Comparison of ENCODE assay signal across 8 mouse cellular contexts in the genomic region with DNA sequence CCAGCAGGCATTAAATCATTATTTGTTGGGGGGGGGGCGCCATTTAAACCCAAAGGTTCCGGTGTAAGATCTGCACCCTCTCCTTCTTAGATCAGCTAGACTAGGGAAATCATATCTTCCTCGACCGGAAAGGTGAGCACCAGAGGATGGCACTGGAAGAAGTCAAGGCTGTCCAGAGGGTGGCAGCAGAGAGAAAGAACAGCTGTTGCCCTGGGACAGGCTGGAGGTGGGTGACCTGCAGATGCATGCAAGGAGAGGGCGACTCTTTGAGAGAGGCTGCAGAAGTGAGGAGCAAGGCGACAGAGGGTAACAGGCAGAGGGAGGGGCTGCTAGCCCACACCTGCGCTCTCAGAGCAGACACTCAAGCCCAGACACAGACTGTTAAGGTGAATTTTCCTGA. TPM values are rescaled to one million over a fixed set of nuclear protein-coding genes. Genes with fewer than 3 reads are reported as not detected.
DNase-seq lines count a peak whose midpoint lies in the region; ATAC-seq and TF ChIP-seq lines count a peak whose summit lies in the region.

No protein-coding gene starts in this region.

- WGBS in lung, embryonic 14.5 days: 10% methylated on average over 7 of the region's 7 CpGs

- DNase-seq in right cerebral cortex, adult 18-20 months: peak; percentile 33
- DNase-seq in right cerebral cortex, postnatal 36 days (ENCODE audit: low spot score in 2 of 2): no peak
- DNase-seq in cerebellum, postnatal 10 days: peak; percentile 83
- peak; percentile 33 for DNase-seq in gastrocnemius, postnatal 25 days
- peak; percentile 51 to 75 for DNase-seq in kidney, adult 8-10 months
- DNase-seq in lung, embryonic 14.5 days: peak; percentile 73
- peak; percentile 81 to 88 for DNase-seq in thymus, postnatal 10 days (ENCODE audit: low spot score in 2 of 2)

- H3K9ac ChIP-seq in lung, embryonic 14.5 days: no peak overlapping the region

- no peak overlapping the region for H3K4me3 ChIP-seq in lung, embryonic 14.5 days (ENCODE audit: low read depth, low read length)

- H3K27ac ChIP-seq in lung, embryonic 14.5 days (ENCODE audit: low read depth): no peak overlapping the region

- no peaks in the 10 kb centered on the region; the same call in 1 of the 2 replicates for H3K9me3 ChIP-seq in lung, embryonic 14.5 days (ENCODE audit: low read depth, low read length)

- ATAC-seq in lung, embryonic 14.5 days (ENCODE audit: insufficient read depth): peak; percentile 38; the same call in 1 of the 2 replicates
- peak; percentile 47; the same call in 1 of the 2 replicates for ATAC-seq in neutrophil, adult 5-6 weeks (ENCODE audit: extremely low read depth, insufficient number of reproducible peaks, low FRiP score, poor library complexity, severe bottlenecking)

- H3K36me3 ChIP-seq in lung, embryonic 14.5 days (ENCODE audit: insufficient read depth): no peaks in the 10 kb centered on the region

- H3K4me2 ChIP-seq in lung, embryonic 14.5 days: no peak overlapping the region

- TF ChIP-seq CTCF in lung, embryonic 14.5 days (IDR thresholded peaks at IDR 0.05; ENCODE audit: low read depth): peak; percentile 78

- no peaks in the 10 kb centered on the region for H3K4me1 ChIP-seq in lung, embryonic 14.5 days (ENCODE audit: insufficient read depth)

- 0 out of 2 replicates have a peak, but pooled peaks cover 2% of the 10 kb centered on the region for H3K27me3 ChIP-seq in lung, embryonic 14.5 days (ENCODE audit: insufficient read depth, low read length)

RNA-seq across cellular contexts. Expression of a gene that starts 8.2 kb away (rescaled TPM):
- total RNA-seq in gastrocnemius, postnatal 25 days (2021): 1 to 10 TPM; 3.0 to 6.6 TPM
- polyA plus RNA-seq in lung, embryonic 14.5 days (2014; fragmentation: Nextera tagmentation; extraction: Ambion mirVana): 2.5 and 5.5 TPM in 2 replicates
- 0.35 and 0.49 TPM in 2 replicates for total RNA-seq in neutrophil, adult 5-6 weeks (2017)

Comparison
In these comparisons a context has a peak if more than half of its experiments do, and no peak if none do; other contexts are left out.
1. DNase-seq: peak in right cerebral cortex, adult 18-20 months (single experiment), cerebellum, postnatal 10 days (2 of 2), gastrocnemius, postnatal 25 days (single experiment), kidney, adult 8-10 months (2 of 2), lung, embryonic 14.5 days (single experiment) and thymus, postnatal 10 days (2 of 2); none in right cerebral cortex, postnatal 36 days (0 of 2).